Mouse (Mus musculus): ENCODE measurements around the gene Nrsn2. TPM values are rescaled to one million over a fixed set of nuclear protein-coding genes. Genes with fewer than 3 reads are reported as not detected.
"Not testable (repeated sequence)": the region's sequence is repeated elsewhere in the genome, so short reads cannot be mapped to it uniquely, and the experiment has no call there.

Nrsn2 gene
- polyA plus RNA-seq, 1 experiment from 2014 or later: 2.2 TPM

DNA sequence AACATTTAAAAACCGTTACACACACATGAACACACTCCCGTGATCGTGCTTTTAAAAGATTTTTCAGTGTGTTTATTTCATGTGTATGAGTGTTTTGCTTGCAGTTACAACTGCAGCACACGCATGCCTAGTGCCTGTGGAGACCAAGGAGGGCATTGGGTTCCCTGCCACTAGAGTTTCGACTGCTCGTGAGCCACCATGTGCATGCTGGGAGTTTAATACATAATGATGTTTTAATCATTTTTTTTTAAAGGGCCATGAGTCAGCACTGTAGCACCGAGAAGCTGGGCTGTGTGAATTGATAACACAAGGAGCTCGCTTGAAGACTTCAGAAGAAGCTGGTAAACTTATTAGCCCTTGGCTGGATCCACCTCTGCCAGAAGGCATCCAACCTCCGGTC lies 2.9 kb downstream of the Nrsn2 start:
- no peak for ATAC-seq (replicated peaks; ENCODE audit: low FRiP score)
- Histone ChIP-seq H3K27me3 (peaks cover 40% of the 10 kb centered on the region), H3K27ac (no peak overlapping the region), H3K36me3 (no peaks in the 10 kb centered on the region), H3K9ac (no peak overlapping the region), H3K4me2 (no peak overlapping the region), H3K4me3 (replicated peaks) (no peak overlapping the region), H3K4me1 (peaks cover 19% of the 10 kb centered on the region), H3K9me3 (replicated peaks) (no peaks in the 10 kb centered on the region)
- 84% methylated on average over 9 of the region's 9 CpGs for WGBS

DNA sequence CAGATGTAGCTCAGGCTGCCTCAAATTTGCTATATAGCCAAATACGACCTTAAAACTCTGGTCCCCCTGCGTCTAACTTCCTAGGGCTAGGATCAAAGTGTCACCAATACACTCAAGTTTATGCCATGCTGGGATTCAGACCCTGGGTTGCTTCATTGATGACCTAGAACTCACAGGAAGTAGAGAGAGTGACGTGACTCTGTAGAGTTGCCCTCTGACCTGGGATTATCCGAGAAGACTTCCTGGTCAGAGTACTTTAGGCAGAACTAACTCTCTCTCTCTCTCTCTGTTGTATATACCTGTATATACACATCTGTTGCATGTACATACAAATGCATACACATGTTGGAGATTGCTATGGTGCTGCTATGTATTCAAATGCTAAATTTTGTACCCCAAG lies 3.8 kb downstream of the Nrsn2 start:
- Histone ChIP-seq H3K36me3 (no peaks in the 10 kb centered on the region), H3K27me3 (peaks cover 38% of the 10 kb centered on the region), H3K4me3 (replicated peaks) (no peak overlapping the region), H3K9me3 (replicated peaks) (no peaks in the 10 kb centered on the region), H3K4me2 (no peak overlapping the region), H3K9ac (no peak overlapping the region), H3K27ac (no peak overlapping the region), H3K4me1 (peaks cover 20% of the 10 kb centered on the region)
- WGBS: 68% methylated on average over 4 of the region's 4 CpGs
- no peak for ATAC-seq (replicated peaks; ENCODE audit: low FRiP score)

DNA sequence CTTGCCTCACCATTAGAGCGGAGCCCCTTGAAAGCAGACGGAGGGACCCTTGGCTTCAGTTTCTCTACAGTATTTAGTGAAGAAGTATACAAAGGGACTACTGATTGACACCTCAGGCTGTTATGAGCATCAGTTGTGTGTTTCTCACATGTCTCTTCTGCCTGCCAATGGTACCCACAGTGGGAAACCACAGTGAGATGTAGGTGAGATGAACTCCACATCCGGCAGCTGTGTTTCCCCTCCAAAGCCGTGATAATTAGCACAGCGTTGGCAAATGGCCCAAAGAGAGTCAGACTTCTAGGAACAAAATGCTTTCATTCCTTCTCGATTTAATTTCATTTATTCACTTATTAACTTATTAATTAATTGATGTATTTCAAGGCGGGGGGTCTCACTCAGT lies 4.3 kb downstream of the Nrsn2 start:
- no peak for ATAC-seq (replicated peaks; ENCODE audit: low FRiP score)
- peaks cover 20% of the 10 kb centered on the region for H3K4me1 ChIP-seq
- peaks cover 34% of the 10 kb centered on the region for H3K27me3 ChIP-seq
- H3K9ac ChIP-seq: no peak overlapping the region
- no peak overlapping the region for H3K4me2 ChIP-seq
- no peaks in the 10 kb centered on the region for H3K9me3 ChIP-seq (replicated peaks)
- WGBS: 84% methylated on average over 7 of the region's 7 CpGs
- H3K4me3 ChIP-seq (replicated peaks): no peak overlapping the region
- H3K27ac ChIP-seq: no peak overlapping the region
- H3K36me3 ChIP-seq: no peaks in the 10 kb centered on the region

DNA sequence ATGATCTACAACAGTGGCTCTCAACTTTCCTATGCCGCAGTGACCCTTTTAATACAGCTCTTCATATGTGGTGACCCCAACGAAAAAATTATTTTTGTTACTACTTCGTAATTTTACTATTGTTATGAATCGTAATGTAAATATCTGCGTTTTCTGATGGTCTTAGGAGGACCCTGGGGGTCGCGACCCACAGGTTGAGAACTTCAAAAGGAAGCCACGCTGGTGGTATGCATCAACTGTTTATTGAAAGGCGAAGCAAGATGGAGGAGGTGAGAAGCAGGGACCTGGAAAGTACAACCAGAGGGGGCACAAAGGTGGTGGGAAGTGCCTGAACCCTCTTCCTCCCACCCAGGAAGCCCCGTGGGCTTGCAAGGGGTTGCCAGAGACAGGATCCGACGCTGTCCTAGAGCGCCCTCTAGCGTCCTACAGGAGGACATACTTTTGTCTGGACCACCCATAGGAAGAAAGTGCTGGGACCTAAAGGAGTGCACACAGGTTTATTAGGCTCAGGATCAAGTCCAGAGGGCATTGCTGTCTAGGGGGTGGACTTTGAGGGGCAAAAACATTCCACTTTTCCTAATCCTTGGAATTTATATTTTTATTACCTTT lies 7.8 kb downstream of the Nrsn2 start:
- no peaks in the 10 kb centered on the region for H3K36me3 ChIP-seq
- H3K4me1 ChIP-seq: peaks cover 7% of the 10 kb centered on the region
- H3K9me3 ChIP-seq (replicated peaks): no peaks in the 10 kb centered on the region
- H3K27ac ChIP-seq: no peak overlapping the region
- peak overlapping the region; percentile 35; the same call in 1 of the 2 replicates for H3K4me2 ChIP-seq
- 0 out of 2 replicates have a peak, but pooled peaks have one; percentile 24 for ATAC-seq (replicated peaks; ENCODE audit: low FRiP score)
- H3K27me3 ChIP-seq: 0 out of 2 replicates have a peak, but pooled peaks cover 2% of the 10 kb centered on the region
- WGBS: 30% methylated on average over 14 of the region's 14 CpGs
- H3K4me3 ChIP-seq (replicated peaks): no peak overlapping the region
- no peak overlapping the region for H3K9ac ChIP-seq

DNA sequence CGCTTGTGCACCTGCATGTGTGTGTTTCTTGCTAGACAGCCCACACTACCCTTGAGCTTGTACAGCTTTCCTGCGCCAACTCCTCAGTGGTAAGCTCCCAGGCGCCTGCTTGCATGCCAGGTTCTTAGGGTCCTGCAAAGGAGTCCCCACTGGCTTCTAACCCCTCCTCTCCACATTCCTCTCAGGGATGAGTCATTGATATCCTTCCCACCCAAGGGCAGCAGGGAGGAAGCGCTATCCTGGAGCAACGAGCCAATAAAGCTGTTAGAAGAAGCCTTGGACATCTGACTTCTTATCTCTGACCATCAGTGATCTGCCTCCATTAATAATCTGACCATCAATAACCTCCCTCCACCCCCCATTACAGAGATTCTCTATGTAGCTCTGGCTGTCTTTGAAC lies 8.5 kb downstream of the Nrsn2 start:
- Histone ChIP-seq H3K27me3 (0 out of 2 replicates have a peak, but pooled peaks cover 2% of the 10 kb centered on the region), H3K4me1 (peaks cover 10% of the 10 kb centered on the region), H3K36me3 (no peaks in the 10 kb centered on the region), H3K9ac (no peak overlapping the region), H3K4me2 (no peak overlapping the region), H3K27ac (no peak overlapping the region), H3K4me3 (replicated peaks) (no peak overlapping the region), H3K9me3 (replicated peaks) (no peaks in the 10 kb centered on the region)
- WGBS: 72% methylated on average over 5 of the region's 5 CpGs
- ATAC-seq (replicated peaks; ENCODE audit: low FRiP score): no peak

DNA sequence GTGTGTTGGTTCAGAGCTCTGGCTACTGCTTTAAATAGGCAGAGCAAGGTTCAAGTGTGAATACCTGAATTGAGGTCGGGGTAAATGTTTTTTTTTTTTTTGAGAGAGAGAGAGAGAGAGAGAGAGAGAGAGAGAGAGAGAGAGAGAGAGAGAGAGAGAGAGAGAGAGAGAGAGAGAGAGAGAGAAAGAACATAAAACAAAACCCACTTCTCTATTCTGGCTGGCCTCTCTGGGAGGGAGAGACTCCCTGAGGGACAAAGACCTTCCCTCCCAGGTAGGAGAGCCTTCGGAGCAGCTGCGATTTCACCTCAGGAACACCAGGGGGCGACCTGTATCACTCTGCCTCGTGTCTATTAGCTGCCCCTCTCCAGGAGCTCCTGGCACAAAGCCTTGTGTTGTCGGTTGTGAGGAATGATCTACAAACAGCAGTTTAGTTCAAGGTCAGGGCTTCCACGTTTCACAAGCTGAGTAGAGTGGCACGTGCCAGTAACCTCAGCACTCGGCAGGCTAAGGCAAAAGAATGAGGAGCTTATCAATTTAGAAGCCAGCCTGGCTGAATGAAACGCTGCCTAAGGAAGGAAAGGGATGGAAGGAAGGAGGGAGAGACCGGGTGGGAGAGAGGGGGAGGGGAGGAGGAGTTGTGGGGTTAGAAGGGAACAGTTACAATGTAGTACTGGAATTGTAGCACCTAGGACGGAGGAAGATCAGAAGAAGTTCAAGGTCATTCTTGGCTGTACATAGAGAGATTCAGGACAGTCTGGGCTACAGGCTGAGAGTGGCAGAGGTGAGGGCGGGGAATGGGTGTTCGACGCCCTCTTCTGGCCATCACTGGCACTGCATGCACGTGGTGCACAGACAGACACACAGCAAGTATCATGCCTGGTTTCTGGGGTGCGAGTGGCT lies 12.9 kb downstream of the Nrsn2 start:
- Histone ChIP-seq H3K4me2 (peak overlapping the region; percentile 54), H3K9me3 (replicated peaks) (no peaks in the 10 kb centered on the region), H3K9ac (no peak overlapping the region), H3K27ac (peak overlapping the region; percentile 58; the same call in 1 of the 2 replicates), H3K4me1 (peaks cover 15% of the 10 kb centered on the region), H3K27me3 (0 out of 2 replicates have a peak, but pooled peaks cover 3% of the 10 kb centered on the region), H3K36me3 (no peaks in the 10 kb centered on the region), H3K4me3 (replicated peaks) (0 out of 2 replicates have a peak overlapping the region, but pooled peaks have one; percentile 8)
- peak; percentile 77 for ATAC-seq (replicated peaks; ENCODE audit: low FRiP score)
- 8% methylated on average over 17 of the region's 17 CpGs for WGBS

DNA sequence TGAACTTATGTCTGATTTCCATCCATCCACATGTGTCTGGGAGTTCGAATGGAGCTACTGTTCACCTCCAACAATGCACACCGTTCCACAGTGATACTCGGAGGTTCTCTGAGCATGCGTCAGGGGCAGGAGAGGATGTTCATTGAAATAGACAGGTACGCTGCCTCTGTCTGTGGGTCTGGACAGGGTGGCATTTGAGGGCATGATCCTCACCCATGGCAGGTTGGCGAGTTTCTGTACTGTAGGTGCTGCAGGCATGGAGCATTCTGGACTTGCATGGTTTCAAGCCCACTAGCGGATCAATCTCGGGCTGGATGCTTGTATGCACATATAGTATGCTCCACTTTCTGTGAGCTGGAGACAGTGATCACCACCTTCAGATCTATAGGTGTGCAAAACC lies 15.2 kb downstream of the Nrsn2 start:
- 89% methylated on average over 8 of the region's 8 CpGs for WGBS
- no peak overlapping the region for H3K4me3 ChIP-seq (replicated peaks)
- no peak for ATAC-seq (replicated peaks; ENCODE audit: low FRiP score)
- H3K4me2 ChIP-seq: no peak overlapping the region
- H3K27ac ChIP-seq: no peak overlapping the region
- H3K36me3 ChIP-seq: no peaks in the 10 kb centered on the region
- 0 out of 2 replicates have a peak, but pooled peaks cover 3% of the 10 kb centered on the region for H3K27me3 ChIP-seq
- H3K9ac ChIP-seq: no peak overlapping the region
- H3K4me1 ChIP-seq: peaks cover 15% of the 10 kb centered on the region
- H3K9me3 ChIP-seq (replicated peaks): no peaks in the 10 kb centered on the region

DNA sequence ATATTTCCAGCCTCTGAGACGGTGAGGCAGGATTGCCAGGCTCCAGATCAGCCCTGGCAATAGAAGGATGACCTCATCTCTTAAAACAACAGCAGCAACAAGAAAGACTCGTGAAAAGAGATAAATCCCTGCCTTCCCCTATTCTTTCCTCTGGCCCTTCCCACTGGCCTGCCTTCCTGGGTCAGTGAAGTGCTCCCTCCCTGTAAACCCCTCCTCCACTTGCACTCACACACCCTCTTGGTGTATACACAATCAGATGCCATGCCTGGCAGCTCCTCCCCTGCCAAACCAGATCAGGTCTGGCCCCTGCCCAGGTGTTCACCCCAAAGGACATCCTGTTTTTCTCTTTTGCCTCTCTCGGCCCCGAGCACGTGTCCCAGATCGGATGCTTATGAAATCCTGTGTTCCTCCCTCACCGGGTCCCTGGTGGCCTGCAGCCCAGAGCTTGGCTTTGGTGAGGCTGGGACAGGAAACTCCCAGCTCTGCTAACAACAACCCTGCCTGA lies 16.1 kb downstream of the Nrsn2 start:
- Histone ChIP-seq H3K36me3 (no peaks in the 10 kb centered on the region), H3K9ac (no peak overlapping the region), H3K4me2 (no peak overlapping the region), H3K27me3 (0 out of 2 replicates have a peak, but pooled peaks cover 3% of the 10 kb centered on the region), H3K27ac (0 out of 2 replicates have a peak overlapping the region, but pooled peaks have one; percentile 22), H3K4me1 (peaks cover 15% of the 10 kb centered on the region), H3K9me3 (replicated peaks) (no peaks in the 10 kb centered on the region), H3K4me3 (replicated peaks) (no peak overlapping the region)
- WGBS: 37% methylated on average over 7 of the region's 7 CpGs
- no peak for ATAC-seq (replicated peaks; ENCODE audit: low FRiP score)

DNA sequence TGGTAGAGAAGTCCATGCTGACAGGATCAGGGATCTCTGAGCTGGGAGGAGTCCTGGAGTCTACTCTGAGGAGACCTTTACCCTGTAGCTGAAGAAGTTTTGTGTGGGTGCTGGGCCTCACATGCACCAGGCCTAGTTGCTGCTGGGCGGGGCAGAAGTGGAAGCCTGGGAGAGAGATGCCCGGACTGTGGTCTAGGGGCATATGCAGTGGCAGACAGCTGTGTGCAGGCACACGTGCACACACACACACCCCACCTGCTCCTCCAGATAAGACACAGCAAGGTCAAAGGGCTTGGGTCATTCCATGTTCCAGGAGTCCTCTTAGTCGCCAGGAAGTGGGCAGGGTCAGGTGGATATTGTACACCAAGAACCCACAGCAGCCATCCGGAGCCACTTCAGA lies 16.8 kb downstream of the Nrsn2 start:
- Histone ChIP-seq H3K4me2 (no peak overlapping the region), H3K27me3 (0 out of 2 replicates have a peak, but pooled peaks cover 3% of the 10 kb centered on the region), H3K36me3 (no peaks in the 10 kb centered on the region), H3K9ac (no peak overlapping the region), H3K9me3 (replicated peaks) (no peaks in the 10 kb centered on the region), H3K4me1 (peaks cover 15% of the 10 kb centered on the region), H3K27ac (0 out of 2 replicates have a peak overlapping the region, but pooled peaks have one; percentile 22), H3K4me3 (replicated peaks) (no peak overlapping the region)
- 58% methylated on average over 5 of the region's 5 CpGs for WGBS
- ATAC-seq (replicated peaks; ENCODE audit: low FRiP score): 0 out of 2 replicates have a peak, but pooled peaks have one; percentile 8

DNA sequence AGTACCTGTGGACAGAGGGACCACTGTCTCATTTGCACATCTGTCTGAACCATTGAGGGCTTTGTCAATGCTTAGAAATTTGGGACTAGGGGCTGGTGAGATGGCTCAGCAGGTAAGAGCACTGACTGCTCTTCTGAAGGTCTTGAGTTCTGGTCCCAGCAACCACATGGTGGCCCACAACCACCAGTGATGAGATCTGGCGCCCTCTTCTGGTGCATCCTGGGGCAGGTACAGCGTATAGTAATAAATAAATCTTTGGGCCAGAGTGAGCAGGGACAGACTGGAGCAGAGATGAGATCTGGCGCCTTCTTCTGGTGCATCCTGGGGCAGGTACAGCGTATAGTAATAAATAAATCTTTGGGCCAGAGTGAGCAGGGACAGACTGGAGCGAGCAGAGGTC lies 17.5 kb downstream of the Nrsn2 start:
- H3K4me1 ChIP-seq: peaks cover 13% of the 10 kb centered on the region
- not testable (repeated sequence) for H3K4me3 ChIP-seq (replicated peaks); H3K9ac ChIP-seq; H3K36me3 ChIP-seq; H3K4me2 ChIP-seq; ATAC-seq (replicated peaks; ENCODE audit: low FRiP score); H3K27ac ChIP-seq; H3K27me3 ChIP-seq; H3K9me3 ChIP-seq (replicated peaks)
- WGBS: 77% methylated on average over 5 of the region's 5 CpGs

DNA sequence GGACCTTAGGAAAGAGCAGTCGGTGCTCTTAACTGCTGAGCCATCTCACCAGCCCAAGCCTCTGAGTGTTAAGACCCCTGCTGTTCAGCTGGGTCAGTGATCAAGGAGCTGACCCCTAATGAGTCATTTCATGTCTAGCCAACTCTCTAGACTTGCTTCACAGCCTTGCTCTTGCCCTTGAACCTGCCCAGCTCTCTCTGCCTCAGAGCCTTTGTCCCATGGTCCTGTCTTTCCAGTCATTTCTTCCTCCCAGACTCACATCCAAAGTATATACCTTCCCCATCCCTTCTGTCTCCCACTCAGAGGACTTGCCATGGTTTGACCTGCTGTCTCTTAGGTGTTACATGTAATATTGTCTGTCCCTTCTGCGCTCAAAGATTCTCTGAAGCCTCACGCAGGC lies 19.2 kb downstream of the Nrsn2 start:
- Histone ChIP-seq H3K9ac (no peak overlapping the region), H3K27me3 (0 out of 2 replicates have a peak, but pooled peaks cover 3% of the 10 kb centered on the region), H3K27ac (no peak overlapping the region), H3K4me1 (0 out of 2 replicates have a peak, but pooled peaks cover 7% of the 10 kb centered on the region), H3K4me2 (no peak overlapping the region), H3K4me3 (replicated peaks) (no peak overlapping the region), H3K36me3 (no peaks in the 10 kb centered on the region), H3K9me3 (replicated peaks) (no peaks in the 10 kb centered on the region)
- 75% methylated on average over 3 of the region's 3 CpGs for whole genome bisulfite sequencing
- ATAC-seq (replicated peaks; ENCODE audit: low FRiP score): no peak

Measured in kidney, embryonic 15.5 days (tissue).